Mouse (Mus musculus) myocyte (in vitro differentiated cells): ENCODE data around the gene Metap1. TPM values are rescaled to one million over a fixed set of nuclear protein-coding genes. Genes with fewer than 3 reads are reported as not detected.
A peak's percentile ranks its signal among the peaks of the same experiment; 100 is the strongest.

Experiments
- H3K27me3 ChIP-seq: one replicate; pipeline ENCODE4 v1.6.1; 2011; ENCODE audit not compliant: control insufficient read depth, insufficient read depth, insufficient read length
- H3K36me3 ChIP-seq: one replicate; pipeline ENCODE4 v1.6.1; 2011; ENCODE audit not compliant: control insufficient read depth, insufficient read depth
- H3K4me2 ChIP-seq: one replicate; pipeline ENCODE4 v1.6.1; 2011; ENCODE audit warnings: low read depth, control low read depth
- H3K4me3 ChIP-seq: one replicate; pipeline ENCODE4 v1.5.1; 2011; ENCODE audit warnings: mild to moderate bottlenecking, control low read depth, moderate library complexity
- H3K79me2 ChIP-seq: one replicate; pipeline ENCODE4 v1.6.1; 2011; ENCODE audit not compliant: control insufficient read depth, insufficient read depth
- H3ac ChIP-seq: one replicate; pipeline ENCODE4 v1.6.1; 2011; ENCODE audit not compliant: control insufficient read depth, insufficient read length
- CEBPB ChIP-seq: IDR thresholded peaks from 2 replicates; pipeline ENCODE4 v1.6.1; 2011; ENCODE audit warnings: mild to moderate bottlenecking, moderate library complexity; ENCODE audit not compliant: poor library complexity, insufficient read depth, severe bottlenecking
- E2F4 ChIP-seq: IDR thresholded peaks from one replicate; pipeline ENCODE4 v1.6.1; 2011; ENCODE audit warnings: mild to moderate bottlenecking, control low read depth, moderate library complexity; ENCODE audit not compliant: insufficient read depth
- MAX ChIP-seq: IDR thresholded peaks from one replicate; pipeline ENCODE4 v1.6.1; 2011; ENCODE audit warnings: low read depth, mild to moderate bottlenecking, control low read depth
- MYOD1 ChIP-seq, 3 experiments: IDR thresholded peaks; one replicate each; pipeline ENCODE4 v1.6.1; 2011; ENCODE audit warnings: control low read depth in 2 of 3, low read depth in 2 of 3, mild to moderate bottlenecking in 2 of 3, moderate library complexity in 1 of 3; ENCODE audit not compliant: insufficient read length in 2 of 3, control insufficient read depth in 1 of 3
- MYOG ChIP-seq, 3 experiments: IDR thresholded peaks; one replicate each; pipeline ENCODE4 v1.6.1; 2011; ENCODE audit warnings: control low read depth in 2 of 3, low read depth in 2 of 3, mild to moderate bottlenecking in 2 of 3; ENCODE audit not compliant: insufficient read length in 2 of 3, control insufficient read depth in 1 of 3, insufficient read depth in 1 of 3
- POLR2A ChIP-seq: IDR thresholded peaks from one replicate; pipeline ENCODE4 v1.6.1; 2011; ENCODE audit warnings: low read depth, mild to moderate bottlenecking, control low read depth, moderate library complexity; ENCODE audit not compliant: insufficient read length
- POLR2AphosphoS2 ChIP-seq: IDR thresholded peaks from one replicate; pipeline ENCODE4 v1.6.1; 2011; ENCODE audit warnings: low read depth, control low read depth; ENCODE audit not compliant: insufficient read length
- REST ChIP-seq: IDR thresholded peaks from one replicate; pipeline ENCODE4 v1.6.1; 2011; ENCODE audit warnings: mild to moderate bottlenecking, control low read depth, moderate library complexity; ENCODE audit not compliant: insufficient read depth, insufficient read length
- SRF ChIP-seq: IDR thresholded peaks from one replicate; pipeline ENCODE4 v1.6.1; 2011; ENCODE audit warnings: low read depth; ENCODE audit not compliant: control insufficient read depth, insufficient read length
- TCF12 ChIP-seq: IDR thresholded peaks from one replicate; pipeline ENCODE4 v1.6.1; 2011; ENCODE audit warnings: mild to moderate bottlenecking, control low read depth; ENCODE audit not compliant: poor library complexity, insufficient read depth, severe bottlenecking
- TCF3 ChIP-seq: IDR thresholded peaks from one replicate; pipeline ENCODE4 v1.6.1; 2011; ENCODE audit warnings: low read depth, control low read depth; ENCODE audit not compliant: insufficient read length
- USF1 ChIP-seq: IDR thresholded peaks from one replicate; pipeline ENCODE4 v1.6.1; 2011; ENCODE audit warnings: low read depth, mild to moderate bottlenecking, control low read depth, moderate library complexity
- polyA plus RNA-seq: library from polyadenylated mRNA; unstranded; fragments of >200 nt; fragmentation: generic; extraction: Trizol; gene quantifications from one replicate; pipeline ENCODE4 v1.2.1, GENCODE M21; 2012; ENCODE audit warnings: missing spikeins

The Metap1 gene
- polyA plus RNA-seq, 1 experiment: 29.0 TPM

GRCm38 (mm10) chr3:138442203-138442602, 47.1 kb downstream of the Metap1 start:
- TF ChIP-seq TCF3: no peak
- TF ChIP-seq REST: no peak
- TF ChIP-seq SRF: no peak
- TF ChIP-seq MYOG (IDR thresholded peaks at IDR 0.05; ENCODE audit: control insufficient read depth in 1 of 3, insufficient read depth in 1 of 3, insufficient read length in 2 of 3, low read depth in 2 of 3): no peak
- TF ChIP-seq POLR2A: no peak
- no peak for TF ChIP-seq CEBPB
- H3K79me2 ChIP-seq: peaks cover 11% of the 10 kb centered on the region
- peak overlapping the region; percentile 66 for H3K4me3 ChIP-seq
- H3ac ChIP-seq: peak overlapping the region; percentile 94
- H3K36me3 ChIP-seq: peaks cover 6% of the 10 kb centered on the region
- peak overlapping the region; percentile 99 for H3K4me2 ChIP-seq
- no peaks in the 10 kb centered on the region for H3K27me3 ChIP-seq

GRCm38 (mm10) chr3:138438716-138439115, 50.6 kb downstream of the Metap1 start:
- H3ac ChIP-seq: no peak overlapping the region
- H3K4me2 ChIP-seq: no peak overlapping the region
- TF ChIP-seq REST (no peak), TCF12 (no peak), POLR2AphosphoS2 (no peak)
- no peaks in the 10 kb centered on the region for H3K36me3 ChIP-seq
- peaks cover 6% of the 10 kb centered on the region for H3K79me2 ChIP-seq
- no peak overlapping the region for H3K4me3 ChIP-seq
- H3K27me3 ChIP-seq: no peaks in the 10 kb centered on the region

- TF ChIP-seq MYOD1 (IDR thresholded peaks at IDR 0.05; ENCODE audit: control insufficient read depth in 1 of 3, insufficient read length in 2 of 3, low read depth in 2 of 3) (no peak), E2F4 (no peak), MYOG (IDR thresholded peaks at IDR 0.05; ENCODE audit: control insufficient read depth in 1 of 3, insufficient read depth in 1 of 3, insufficient read length in 2 of 3, low read depth in 2 of 3) (no peak), REST (no peak), TCF3 (no peak), USF1 (no peak), CEBPB (no peak), SRF (no peak), POLR2A (no peak), MAX (no peak), POLR2AphosphoS2 (no peak), TCF12 (no peak)
- Histone ChIP-seq H3K79me2 (no peaks in the 10 kb centered on the region), H3K27me3 (peaks cover 6% of the 10 kb centered on the region), H3K36me3 (no peaks in the 10 kb centered on the region), H3K4me2 (no peak overlapping the region), H3K4me3 (no peak overlapping the region), H3ac (no peak overlapping the region)
These were observed 57.5 kb downstream of the Metap1 start for GRCm38 (mm10) chr3:138431835-138432234.

- no peaks in the 10 kb centered on the region for H3K79me2 ChIP-seq
- H3K36me3 ChIP-seq: no peaks in the 10 kb centered on the region
- no peak overlapping the region for H3K4me2 ChIP-seq
- H3K27me3 ChIP-seq: peaks cover 6% of the 10 kb centered on the region
- no peak overlapping the region for H3ac ChIP-seq
- H3K4me3 ChIP-seq: no peak overlapping the region
- TF ChIP-seq E2F4 (no peak), SRF (no peak), MYOG (IDR thresholded peaks at IDR 0.05; ENCODE audit: control insufficient read depth in 1 of 3, insufficient read depth in 1 of 3, insufficient read length in 2 of 3, low read depth in 2 of 3) (no peak), POLR2AphosphoS2 (no peak), MAX (no peak), USF1 (no peak), REST (no peak), TCF3 (no peak), POLR2A (no peak)
These were observed 58.8 kb downstream of the Metap1 start for GRCm38 (mm10) chr3:138430360-138430976.

GRCm38 (mm10) chr3:138424247-138424646, 65.1 kb downstream of the Metap1 start:
- Histone ChIP-seq H3K79me2 (no peaks in the 10 kb centered on the region), H3K4me3 (no peak overlapping the region), H3K36me3 (no peaks in the 10 kb centered on the region), H3ac (no peak overlapping the region), H3K4me2 (no peak overlapping the region), H3K27me3 (no peaks in the 10 kb centered on the region)
- TF ChIP-seq TCF3 (no peak), E2F4 (no peak)
